Mouse (Mus musculus) stomach, postnatal 0 days (tissue): ENCODE measurements around the gene Src. TPM values are rescaled to one million over a fixed set of nuclear protein-coding genes. Genes with fewer than 3 reads are reported as not detected.
A peak's percentile ranks its signal among the peaks of the same experiment; 100 is the strongest.

ENCODE experiments used
- ATAC-seq: fragments of 200-750 bp; cut with Nextera tagmentation; 2 replicates; pipeline ENCODE4 v1.8.0; 2017; ENCODE audit not compliant: low FRiP score, low TSS enrichment
- DNase-seq: peaks from one replicate; pipeline ENCODE4 v3.0.0-alpha.2; 2016; ENCODE audit warnings: low spot score
- H3K27ac ChIP-seq: fragments of 300-500 bp; sonication (generic); replicated peaks from 2 replicates; pipeline ENCODE4 v1.5.1; 2014; ENCODE audit warnings: mild to moderate bottlenecking, control low read depth
- H3K27me3 ChIP-seq: fragments of 300-500 bp; sonication (generic); 2 replicates; pipeline ENCODE4 v1.6.1; 2014; ENCODE audit warnings: low read length; ENCODE audit not compliant: control insufficient read depth, insufficient read depth
- H3K36me3 ChIP-seq: fragments of 300-500 bp; sonication (generic); 2 replicates; pipeline ENCODE4 v1.6.1; 2014; ENCODE audit warnings: low read length, mixed read lengths; ENCODE audit not compliant: control insufficient read depth, insufficient read depth
- H3K4me1 ChIP-seq: fragments of 300-500 bp; sonication (generic); replicated peaks from 2 replicates; pipeline ENCODE4 v1.6.1; 2014; ENCODE audit warnings: antibody characterized with exemption; ENCODE audit not compliant: control insufficient read depth, insufficient read depth
- H3K4me2 ChIP-seq: fragments of 300-500 bp; sonication (generic); replicated peaks from 2 replicates; pipeline ENCODE4 v1.6.1; 2014; ENCODE audit warnings: low read depth, mild to moderate bottlenecking, control low read depth, moderate library complexity
- H3K4me3 ChIP-seq: fragments of 300-500 bp; sonication (generic); 2 replicates; pipeline ENCODE4 v1.5.1; 2014; ENCODE audit warnings: low read depth, low read length, control low read depth
- H3K9ac ChIP-seq: fragments of 300-500 bp; sonication (generic); 2 replicates; pipeline ENCODE4 v1.6.1; 2014; ENCODE audit warnings: mild to moderate bottlenecking, low read length, control low read depth, mixed read lengths
- H3K9me3 ChIP-seq: fragments of 300-500 bp; sonication (generic); 2 replicates; pipeline ENCODE4 v1.6.1; 2016; ENCODE audit warnings: low read length; ENCODE audit not compliant: control insufficient read depth
- CTCF ChIP-seq: IDR thresholded peaks from 2 replicates; pipeline ENCODE4 v1.5.1; 2016; ENCODE audit warnings: antibody characterized with exemption, low read depth, mild to moderate bottlenecking, moderate library complexity
- EP300 ChIP-seq: optimal IDR thresholded peaks from 2 replicates; pipeline ENCODE3; 2016; ENCODE audit warnings: antibody characterized with exemption
- WGBS: fragments of 180-500 bp; shearing (Covaris S2); extraction: QIAGEN DNeasy Blood & Tissue Kit; methylation state at CpG from one replicate; pipeline ENCODE4 v1.1.7; 2014; 5-methylcytosine and 5-hydroxymethylcytosine counted together
- polyA plus RNA-seq: library from polyadenylated mRNA; unstranded; fragments of >200 nt; fragmentation: Nextera tagmentation; extraction: Ambion mirVana; gene quantifications from 2 replicates; pipeline ENCODE4 v1.2.1, GENCODE M21; 2015

Src gene
- polyA plus RNA-seq, 1 experiment from 2014 or later = 12.0 TPM

GRCm38 (mm10) chr2:157464746-157465126 lies 46.5 kb downstream of the Src start:
- ATAC-seq (peak; percentile 77), DNase-seq (peak; percentile 65)
- no peaks in the 10 kb centered on the region for H3K9me3 ChIP-seq
- H3K36me3 ChIP-seq = peaks cover 37% of the 10 kb centered on the region
- no peak overlapping the region for H3K4me3 ChIP-seq
- TF ChIP-seq EP300 (no peak), CTCF (no peak)
- H3K4me2 ChIP-seq = no peak overlapping the region; the same call in 1 of the 2 replicates
- WGBS = 19% methylated on average over 12 of the region's 12 CpGs
- peaks cover 4% of the 10 kb centered on the region; the same call in 1 of the 2 replicates for H3K4me1 ChIP-seq
- no peaks in the 10 kb centered on the region for H3K27me3 ChIP-seq
- H3K9ac ChIP-seq = 0 out of 2 replicates have a peak overlapping the region, but pooled peaks have one; percentile 47
- H3K27ac ChIP-seq = peak overlapping the region; percentile 82

- no peak for ATAC-seq
- Histone ChIP-seq H3K4me1 (peaks cover 6% of the 10 kb centered on the region; the same call in 1 of the 2 replicates), H3K9ac (no peak overlapping the region), H3K9me3 (no peaks in the 10 kb centered on the region), H3K4me2 (no peak overlapping the region), H3K36me3 (peaks cover 39% of the 10 kb centered on the region), H3K27me3 (no peaks in the 10 kb centered on the region), H3K27ac (no peak overlapping the region), H3K4me3 (no peak overlapping the region)
- DNase-seq = no peak
- 52% methylated on average over 7 of the region's 7 CpGs for WGBS
- TF ChIP-seq EP300 = no peak
- no peak for TF ChIP-seq CTCF
Observed at GRCm38 (mm10) chr2:157466836-157467235, 48.6 kb downstream of the Src start.

GRCm38 (mm10) chr2:157468130-157468796 lies 50.0 kb downstream of the Src start:
- no peaks in the 10 kb centered on the region for H3K27me3 ChIP-seq
- H3K36me3 ChIP-seq = peaks cover 30% of the 10 kb centered on the region
- ATAC-seq (no peak), DNase-seq (peak; percentile 70)
- no peak overlapping the region for H3K27ac ChIP-seq
- no peak overlapping the region for H3K4me3 ChIP-seq
- no peaks in the 10 kb centered on the region for H3K9me3 ChIP-seq
- H3K4me1 ChIP-seq = peaks cover 7% of the 10 kb centered on the region; the same call in 1 of the 2 replicates
- H3K9ac ChIP-seq = no peak overlapping the region
- H3K4me2 ChIP-seq = no peak overlapping the region
- TF ChIP-seq EP300 (no peak), CTCF (peak; percentile 76)
- 61% methylated on average over 8 of the region's 8 CpGs for WGBS

DNA sequence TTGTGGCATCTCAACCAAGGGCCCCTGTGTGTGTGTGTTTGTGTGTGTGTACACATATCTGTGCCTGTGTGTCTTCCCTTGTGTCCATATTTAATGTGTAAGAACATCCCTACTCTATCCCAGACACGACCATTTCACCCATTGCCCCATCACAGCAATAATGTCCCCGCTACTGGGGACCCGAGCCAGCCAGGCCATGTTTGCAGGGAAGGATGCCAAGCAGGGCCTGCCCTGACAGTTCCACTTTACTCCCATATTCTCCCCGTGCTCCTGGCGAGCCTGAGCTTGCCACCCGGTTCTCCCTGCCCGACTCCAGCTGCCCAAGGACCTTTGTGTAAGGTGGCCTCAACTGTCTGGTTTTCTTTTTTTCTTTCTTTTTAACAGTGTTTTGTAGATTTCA lies 53.0 kb downstream of the Src start:
- H3K27ac ChIP-seq = peak overlapping the region; percentile 30
- WGBS = 54% methylated on average over 7 of the region's 7 CpGs
- ATAC-seq = no peak

GRCm38 (mm10) chr2:157471737-157472136 lies 53.5 kb downstream of the Src start:
- ATAC-seq (no peak), DNase-seq (no peak)
- no peak overlapping the region for H3K9ac ChIP-seq
- H3K27me3 ChIP-seq = no peaks in the 10 kb centered on the region
- H3K36me3 ChIP-seq = peaks cover 21% of the 10 kb centered on the region
- WGBS = 32% methylated on average over 6 of the region's 6 CpGs
- no peak overlapping the region for H3K4me3 ChIP-seq
- no peaks in the 10 kb centered on the region for H3K9me3 ChIP-seq
- no peak overlapping the region for H3K4me2 ChIP-seq
- 0 out of 2 replicates have a peak, but pooled peaks cover 3% of the 10 kb centered on the region for H3K4me1 ChIP-seq
- H3K27ac ChIP-seq = peak overlapping the region; percentile 30
- TF ChIP-seq EP300 = no peak
- no peak for TF ChIP-seq CTCF

More for the DNA sequence above, 53.0 kb downstream of the Src start:
- Histone ChIP-seq H3K4me3 (no peak overlapping the region), H3K9ac (no peak overlapping the region), H3K36me3 (peaks cover 25% of the 10 kb centered on the region), H3K4me1 (0 out of 2 replicates have a peak, but pooled peaks cover 3% of the 10 kb centered on the region), H3K9me3 (no peaks in the 10 kb centered on the region), H3K27me3 (no peaks in the 10 kb centered on the region), H3K4me2 (no peak overlapping the region)
- TF ChIP-seq EP300 (no peak), CTCF (no peak)
- no peak for DNase-seq

DNA sequence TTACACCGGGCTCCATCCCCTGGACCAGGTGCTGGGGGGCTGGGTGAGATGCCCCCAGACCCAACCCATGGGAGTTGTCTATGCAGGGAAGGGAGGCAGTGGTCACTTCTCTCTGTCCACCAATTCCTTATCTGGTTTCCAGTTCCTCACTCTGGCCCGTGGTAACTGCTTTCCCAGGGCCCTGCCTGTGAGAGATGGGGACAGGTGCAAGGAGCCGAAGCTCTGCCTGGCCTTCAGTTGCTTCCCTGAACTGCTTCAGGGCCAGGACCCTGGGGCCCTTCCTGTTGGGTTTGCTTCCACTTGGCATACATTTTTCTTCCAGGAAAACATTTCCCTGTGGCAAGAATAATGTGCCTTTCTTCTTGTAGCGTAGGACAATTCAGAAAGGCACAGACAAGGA lies 54.2 kb downstream of the Src start:
- DNase-seq (no peak), ATAC-seq (no peak)
- Histone ChIP-seq H3K9me3 (no peaks in the 10 kb centered on the region), H3K27me3 (no peaks in the 10 kb centered on the region), H3K27ac (no peak overlapping the region), H3K36me3 (peaks cover 18% of the 10 kb centered on the region), H3K4me1 (0 out of 2 replicates have a peak, but pooled peaks cover 3% of the 10 kb centered on the region), H3K4me2 (no peak overlapping the region), H3K4me3 (no peak overlapping the region), H3K9ac (no peak overlapping the region)
- 48% methylated on average over 4 of the region's 4 CpGs for WGBS
- TF ChIP-seq CTCF (no peak), EP300 (no peak)
